Mouse (Mus musculus) brain, embryonic 14.5 days (tissue): ENCODE measurements around the gene Cers1. TPM values are rescaled to one million over a fixed set of nuclear protein-coding genes. Genes with fewer than 3 reads are reported as not detected.

Experiments
- DNase-seq: peaks from one replicate; pipeline ENCODE4 v3.0.0-alpha.2; 2011; ENCODE audit warnings: low read depth
- CTCF ChIP-seq: fragments of 200-500 bp; IDR thresholded peaks from 2 replicates; pipeline ENCODE4 v1.5.1; 2012; ENCODE audit warnings: inconsistent platforms, mild to moderate bottlenecking, moderate library complexity, borderline replicate concordance; ENCODE audit not compliant: insufficient read depth, insufficient read length; ENCODE audit errors: extremely low read depth
- POLR2A ChIP-seq: fragments of 200-500 bp; IDR thresholded peaks from 2 replicates; pipeline ENCODE4 v1.6.1; 2012; ENCODE audit warnings: mild to moderate bottlenecking, inconsistent platforms, borderline replicate concordance; ENCODE audit not compliant: poor library complexity, insufficient read depth, insufficient read length, severe bottlenecking; ENCODE audit errors: extremely low read depth
- polyA plus RNA-seq: library from polyadenylated mRNA; depleted of rRNA; stranded (reverse); fragments of >200 nt; gene quantifications from 2 replicates; pipeline ENCODE4 v1.2.3, GENCODE M21; 2012

Cers1 gene
- polyA plus RNA-seq, 1 experiment, result 45.1 TPM

- TF ChIP-seq POLR2A (no peak), CTCF (no peak)
- DNase-seq, result no peak
Observed at GRCm38 (mm10) chr8:70342007-70342406, 26.4 kb downstream of the Cers1 start.

DNA sequence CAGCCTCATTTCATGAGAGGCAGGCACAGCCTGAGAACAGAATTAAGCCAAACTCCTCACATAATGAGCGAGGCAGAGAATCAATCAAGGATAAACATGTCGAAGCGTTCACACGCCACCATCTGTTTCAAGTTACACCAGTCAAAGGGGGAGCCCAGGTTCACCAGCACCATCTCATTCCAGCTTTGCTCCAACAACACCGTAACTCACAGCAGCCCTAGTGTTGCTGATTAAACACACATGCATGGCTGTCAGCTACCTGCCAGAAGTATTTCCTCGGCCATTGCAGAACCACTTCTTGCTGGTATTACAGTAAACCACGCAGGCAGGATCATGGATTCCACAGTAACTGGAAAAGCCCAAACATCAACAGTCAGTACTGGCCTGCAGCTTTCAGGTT is 27.5 kb downstream of the Cers1 start:
- DNase-seq, result peak; percentile 39
- TF ChIP-seq POLR2A (no peak), CTCF (no peak)

DNA sequence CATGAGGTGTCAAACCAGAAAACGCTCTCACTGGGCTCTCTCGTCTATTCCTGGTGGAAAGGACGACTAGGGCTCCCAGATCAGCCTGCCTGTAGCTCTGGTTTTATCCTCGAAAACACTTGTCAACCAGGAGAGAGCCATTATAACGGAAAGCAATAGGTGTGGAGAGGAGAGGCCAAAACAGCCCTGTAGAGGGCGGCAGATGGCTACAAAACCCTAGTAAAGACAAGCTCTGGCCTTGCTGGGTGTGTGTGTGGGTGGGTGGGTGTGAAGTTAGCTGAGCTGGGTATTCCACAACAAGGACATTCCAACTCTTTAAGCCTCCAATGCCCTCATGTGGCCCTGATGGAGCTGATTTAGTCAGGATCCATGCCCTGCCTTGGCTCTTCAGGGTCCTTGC is 28.1 kb downstream of the Cers1 start:
- TF ChIP-seq CTCF (peak; percentile 66), POLR2A (no peak)
- peak; percentile 63 for DNase-seq

GRCm38 (mm10) chr8:70344279-70344678 is 28.7 kb downstream of the Cers1 start:
- no peak for TF ChIP-seq POLR2A
- TF ChIP-seq CTCF, result no peak
- no peak for DNase-seq

DNA sequence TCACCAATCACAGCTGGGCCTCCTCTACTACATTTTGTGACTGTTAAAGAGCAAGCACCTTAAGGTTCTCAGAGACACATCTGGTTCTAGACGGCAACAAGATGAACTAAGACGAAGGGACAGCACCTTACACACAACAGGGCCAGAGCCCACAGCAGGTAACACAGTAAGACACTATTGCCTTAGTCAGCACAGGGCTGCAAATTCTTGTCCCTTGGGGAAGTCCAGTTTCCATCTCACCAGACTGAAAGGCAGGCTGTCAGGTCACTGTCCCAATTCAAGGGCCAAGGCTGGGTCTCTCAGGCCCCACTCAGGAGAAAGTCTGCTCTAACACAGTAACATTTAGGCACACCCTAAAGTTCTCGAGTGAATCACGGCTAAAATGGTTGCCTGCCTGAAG is 31.9 kb downstream of the Cers1 start:
- DNase-seq, result no peak
- TF ChIP-seq POLR2A, result no peak
- no peak for TF ChIP-seq CTCF

- no peak for DNase-seq
- TF ChIP-seq POLR2A (no peak), CTCF (no peak)
Observed at GRCm38 (mm10) chr8:70347860-70348420, 32.4 kb downstream of the Cers1 start.

DNA sequence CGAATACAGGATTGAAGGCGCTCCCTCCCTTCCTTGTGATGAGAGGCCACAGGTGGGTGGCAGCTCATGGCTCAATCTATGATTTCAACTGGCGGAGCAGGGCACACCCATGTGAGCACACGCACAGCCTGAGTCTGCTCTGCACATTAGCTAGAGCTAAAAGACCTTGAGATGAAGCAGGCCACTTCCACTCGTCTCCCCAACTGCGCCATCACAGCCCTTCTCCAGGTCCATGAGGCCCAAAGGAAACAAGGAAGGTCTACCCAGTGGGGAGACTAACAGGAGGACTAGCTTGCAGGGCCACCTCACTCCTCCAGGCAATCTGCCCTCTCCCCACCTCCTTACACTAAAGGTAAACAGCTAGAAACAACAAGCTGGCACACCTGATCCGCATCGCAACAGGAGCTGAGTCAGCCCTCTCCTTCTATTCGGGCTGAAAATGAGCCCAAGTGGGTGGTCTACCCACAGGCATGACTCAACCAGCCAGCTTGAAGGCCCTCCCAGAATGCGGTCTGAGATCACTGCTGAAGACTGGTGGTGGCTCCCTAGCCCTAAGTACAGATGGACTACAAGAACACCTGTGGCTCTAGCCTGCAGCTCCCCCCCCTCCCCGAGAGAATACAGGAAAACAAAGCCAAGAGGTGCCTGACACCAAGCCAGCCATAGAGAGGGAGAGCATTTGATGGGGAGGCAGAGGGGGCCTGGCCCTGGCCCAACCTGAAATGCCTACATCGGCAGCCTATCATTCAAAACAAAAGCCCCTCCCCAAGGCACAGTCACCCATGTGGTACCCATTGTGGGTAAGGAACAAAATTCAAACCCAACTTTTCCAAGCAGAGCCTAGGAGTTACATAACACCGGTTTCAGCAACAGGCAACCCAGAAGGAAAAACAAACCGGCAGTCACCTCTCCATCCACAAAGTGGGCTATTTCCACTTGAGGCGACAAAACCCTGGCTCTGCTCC is 35.7 kb downstream of the Cers1 start:
- TF ChIP-seq POLR2A, result no peak
- no peak for TF ChIP-seq CTCF
- peak; percentile 28 for DNase-seq

GRCm38 (mm10) chr8:70352000-70352384 is 36.4 kb downstream of the Cers1 start:
- DNase-seq, result no peak
- TF ChIP-seq CTCF (no peak), POLR2A (no peak)

DNA sequence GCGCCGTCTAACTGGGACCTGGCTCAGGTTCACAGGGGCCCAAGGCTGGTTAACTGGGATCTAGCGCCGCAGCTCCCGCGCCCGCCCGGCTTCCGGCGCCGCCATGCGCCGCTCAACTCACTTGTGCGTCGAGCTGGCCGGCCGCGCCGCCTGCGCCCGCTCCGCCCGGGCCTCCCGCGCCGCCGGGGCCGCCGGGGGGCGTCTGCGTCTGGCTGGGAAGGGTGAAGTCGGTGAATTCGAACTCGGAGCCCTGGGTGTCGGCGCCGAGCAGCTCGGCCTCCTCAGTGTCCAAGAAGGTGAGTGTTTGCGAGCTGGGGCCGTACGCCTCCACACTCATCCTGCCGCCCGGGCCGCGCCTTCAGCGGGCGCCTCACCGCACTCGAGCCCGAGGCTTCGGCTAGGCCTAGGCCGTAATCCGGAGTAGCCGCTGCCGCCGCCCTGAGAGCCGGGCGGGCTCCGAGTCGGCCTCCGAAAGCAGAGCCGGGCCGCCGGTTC is 37.1 kb downstream of the Cers1 start:
- TF ChIP-seq POLR2A (no peak), CTCF (no peak)
- no peak for DNase-seq

DNA sequence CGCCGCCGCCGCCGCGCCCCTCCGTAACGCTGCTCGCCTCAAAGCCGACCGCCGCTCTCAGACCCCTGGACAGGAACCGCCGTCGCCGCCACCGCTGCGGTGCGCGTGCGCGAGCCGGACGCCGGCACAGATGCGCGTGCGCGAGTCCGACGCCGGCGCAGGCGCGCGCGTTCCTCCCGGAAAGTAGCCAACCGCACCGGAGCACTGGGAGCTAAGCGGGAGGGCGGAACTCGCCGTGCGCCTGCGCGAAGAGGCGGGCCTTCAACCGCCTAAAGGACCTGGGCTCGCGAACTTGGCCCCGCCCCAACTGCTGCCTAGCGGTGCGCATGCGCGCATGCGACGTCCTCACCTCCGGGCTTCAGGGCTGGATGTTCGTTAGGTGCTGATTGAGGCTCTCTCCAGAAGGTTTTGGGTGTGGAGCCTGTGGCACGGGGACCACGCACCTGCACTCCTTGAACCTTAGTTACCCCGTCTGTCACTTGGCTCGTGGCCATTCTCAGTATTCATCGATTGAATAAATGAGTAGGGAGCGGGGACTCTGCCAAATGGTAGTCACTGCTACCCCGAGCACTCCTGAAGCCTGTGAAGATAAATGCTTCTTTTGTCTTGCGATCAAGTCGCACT is 37.7 kb downstream of the Cers1 start, which contains the start of gene Upf1:
Gene Upf1 (minus strand): TSS at position 85 of the 624 bp plus-strand sequence.
- DNase-seq, result peak; percentile 99
- no peak for TF ChIP-seq CTCF
- TF ChIP-seq POLR2A, result peak; percentile 57

GRCm38 (mm10) chr8:70354004-70354403 is 38.4 kb downstream of the Cers1 start:
- no peak for DNase-seq
- TF ChIP-seq POLR2A (no peak), CTCF (no peak)

DNA sequence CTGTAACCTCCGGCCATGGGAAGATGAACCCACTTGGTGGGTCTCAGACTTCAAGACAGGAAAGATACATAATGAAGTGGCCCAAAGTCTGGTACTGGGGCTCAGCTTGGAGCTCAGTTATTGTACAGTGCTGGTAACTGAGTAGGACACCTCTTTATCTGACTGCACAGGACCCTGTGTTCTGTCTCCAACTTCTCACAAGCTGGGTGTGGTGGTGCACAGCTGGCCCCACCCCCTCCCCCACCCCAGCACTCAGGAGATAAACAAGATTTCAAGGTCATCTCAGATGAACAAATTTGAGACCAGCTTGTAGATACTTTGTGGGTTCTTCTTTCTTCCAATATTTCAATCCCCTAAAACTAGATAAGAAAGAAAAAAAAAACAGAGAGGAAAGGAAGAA is 40.5 kb downstream of the Cers1 start:
- TF ChIP-seq POLR2A (no peak), CTCF (no peak)
- no peak for DNase-seq

GRCm38 (mm10) chr8:70359411-70359810 is 43.8 kb downstream of the Cers1 start:
- peak; percentile 56 for DNase-seq
- TF ChIP-seq CTCF (no peak), POLR2A (no peak)
